Mouse (Mus musculus): ENCODE data around the gene Elk4. TPM values are rescaled to one million over a fixed set of nuclear protein-coding genes. Genes with fewer than 3 reads are reported as not detected.
A peak's percentile ranks its signal among the peaks of the same experiment; 100 is the strongest.

The Elk4 gene
- polyA plus RNA-seq, 1 experiment = 33.1 TPM

DNA sequence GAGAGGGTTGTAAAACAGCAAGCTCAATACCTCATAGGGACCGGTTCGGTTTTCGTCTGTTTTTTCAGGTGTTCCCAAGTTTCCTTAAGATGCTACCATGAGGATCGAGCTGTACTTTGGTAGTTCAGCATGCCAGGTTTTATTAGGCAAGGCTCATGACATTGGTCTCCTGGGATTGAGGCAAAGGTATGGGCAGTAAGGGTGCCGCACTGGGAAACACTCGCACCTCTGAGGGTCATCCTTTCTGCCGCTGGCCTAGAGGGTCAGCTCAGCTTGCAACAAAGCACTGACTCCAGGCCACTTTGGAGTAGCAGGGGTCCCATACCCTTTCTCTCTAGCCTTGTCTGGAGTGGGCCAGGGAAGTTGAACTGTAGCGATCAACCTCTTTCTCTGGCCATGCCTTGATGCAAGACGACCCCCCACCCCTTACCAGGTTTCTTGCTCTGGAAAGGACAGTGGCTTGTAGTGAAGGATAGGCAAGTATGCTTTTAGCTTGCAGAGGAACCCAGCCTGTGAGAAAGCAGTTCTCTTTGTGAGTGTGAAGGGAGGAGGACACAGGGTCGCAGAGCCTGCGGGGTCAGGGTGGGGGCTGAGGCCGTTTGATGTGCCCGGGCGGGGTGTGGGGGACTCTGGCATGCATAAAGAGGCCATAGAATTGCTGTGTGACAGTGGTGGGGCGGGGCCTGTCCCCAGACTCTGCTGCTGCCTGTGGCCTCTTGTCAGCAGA lies 35.5 kb upstream of the Elk4 start:
- Histone ChIP-seq H3K4me3 (ENCODE audit: extremely low read depth, insufficient read depth, insufficient read length) (no peak overlapping the region), H3K36me3 (ENCODE audit: control insufficient read depth, insufficient read depth, low read length) (no peaks in the 10 kb centered on the region), H3K27ac (ENCODE audit: insufficient read depth, low read length) (peak overlapping the region; percentile 22; the same call in 1 of the 2 replicates), H3K27me3 (ENCODE audit: control insufficient read depth, insufficient read depth, low read length) (no peaks in the 10 kb centered on the region), H3K4me1 (ENCODE audit: control insufficient read depth, insufficient read depth, insufficient read length) (no peaks in the 10 kb centered on the region)
- DNase-seq (ENCODE audit: low read depth in 1 of 2, low spot score in 2 of 2) = no peak
- 73% methylated on average over 15 of the region's 15 CpGs for WGBS
- TF ChIP-seq POLR2A (IDR thresholded peaks at IDR 0.05; ENCODE audit: low read depth, low read length) (no peak), CTCF (IDR thresholded peaks at IDR 0.05; ENCODE audit: extremely low read depth, insufficient read depth, insufficient read length, insufficient replicate concordance) (no peak)

DNA sequence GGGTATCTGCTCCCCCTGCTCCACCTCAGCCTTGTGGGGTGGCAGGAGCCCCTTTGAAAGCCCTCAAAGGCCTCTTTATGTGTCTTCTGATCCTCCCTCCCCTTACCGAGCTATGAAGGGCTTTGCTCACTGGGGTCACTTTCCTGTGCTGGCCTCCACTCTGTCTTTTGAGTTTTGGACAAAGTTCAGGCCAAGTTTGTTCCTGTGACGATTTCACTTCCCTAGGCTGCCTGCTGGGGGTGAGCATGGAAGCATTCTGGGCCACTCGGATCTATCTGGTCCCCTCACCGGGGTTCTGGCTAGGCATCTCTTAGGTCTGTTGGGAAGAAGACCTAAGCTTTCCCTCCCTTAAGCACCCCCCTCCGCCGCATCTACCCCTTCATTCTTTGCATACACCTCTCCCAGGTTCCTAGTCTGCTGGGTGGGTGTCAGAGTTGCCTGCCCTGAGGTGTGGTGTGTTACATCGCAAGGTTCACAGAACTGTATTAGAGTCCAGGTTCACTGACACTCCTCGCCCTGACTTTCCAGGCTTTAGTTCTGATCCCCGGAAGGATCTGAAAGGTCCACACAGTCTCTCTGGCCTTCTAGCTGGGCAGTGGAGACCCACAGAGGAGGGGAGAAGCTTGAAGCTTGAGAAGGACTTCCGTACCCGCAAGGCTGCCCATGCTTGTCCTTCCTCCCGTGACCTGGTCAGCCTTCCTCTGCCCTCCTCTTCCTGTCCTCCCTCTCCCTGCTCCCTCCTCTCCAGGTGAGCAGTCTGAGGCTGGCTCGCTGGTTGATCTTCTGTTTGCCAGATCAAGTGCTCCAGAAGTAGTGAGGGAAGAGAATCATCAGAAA lies 34.7 kb upstream of the Elk4 start:
- no peak for DNase-seq (ENCODE audit: low read depth in 1 of 2, low spot score in 2 of 2)
- TF ChIP-seq CTCF (IDR thresholded peaks at IDR 0.05; ENCODE audit: extremely low read depth, insufficient read depth, insufficient read length, insufficient replicate concordance) (no peak), POLR2A (IDR thresholded peaks at IDR 0.05; ENCODE audit: low read depth, low read length) (no peak)
- no peaks in the 10 kb centered on the region for H3K4me1 ChIP-seq (ENCODE audit: control insufficient read depth, insufficient read depth, insufficient read length)
- H3K27me3 ChIP-seq (ENCODE audit: control insufficient read depth, insufficient read depth, low read length) = no peaks in the 10 kb centered on the region
- 74% methylated on average over 13 of the region's 13 CpGs for WGBS
- H3K27ac ChIP-seq (ENCODE audit: insufficient read depth, low read length) = peak overlapping the region; percentile 22
- no peak overlapping the region for H3K4me3 ChIP-seq (ENCODE audit: extremely low read depth, insufficient read depth, insufficient read length)
- no peaks in the 10 kb centered on the region for H3K36me3 ChIP-seq (ENCODE audit: control insufficient read depth, insufficient read depth, low read length)

DNA sequence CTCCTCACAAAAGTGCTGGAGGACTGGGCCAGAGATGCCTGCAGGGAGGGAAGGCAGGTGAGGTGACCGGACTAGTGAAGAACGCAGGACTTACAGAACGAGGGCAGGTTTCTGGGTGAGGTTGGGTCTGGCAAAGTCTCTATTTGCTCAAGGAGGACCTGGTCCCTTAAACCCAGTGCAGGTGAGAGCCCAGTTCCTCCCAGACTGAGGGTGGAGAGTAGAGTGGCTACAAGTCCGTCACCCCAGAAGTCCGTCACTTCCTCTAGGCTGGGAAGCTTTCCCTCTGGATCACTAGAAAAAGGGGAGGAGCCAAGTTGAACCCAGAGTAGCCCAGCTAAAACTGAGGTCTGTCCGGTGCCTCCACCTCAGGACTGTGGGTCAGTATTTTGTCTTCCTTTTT lies 33.4 kb upstream of the Elk4 start:
- Histone ChIP-seq H3K36me3 (ENCODE audit: control insufficient read depth, insufficient read depth, low read length) (no peaks in the 10 kb centered on the region), H3K4me1 (ENCODE audit: control insufficient read depth, insufficient read depth, insufficient read length) (no peaks in the 10 kb centered on the region), H3K4me3 (ENCODE audit: extremely low read depth, insufficient read depth, insufficient read length) (no peak overlapping the region), H3K27ac (ENCODE audit: insufficient read depth, low read length) (no peak overlapping the region), H3K27me3 (ENCODE audit: control insufficient read depth, insufficient read depth, low read length) (no peaks in the 10 kb centered on the region)
- TF ChIP-seq POLR2A (IDR thresholded peaks at IDR 0.05; ENCODE audit: low read depth, low read length) (no peak), CTCF (IDR thresholded peaks at IDR 0.05; ENCODE audit: extremely low read depth, insufficient read depth, insufficient read length, insufficient replicate concordance) (no peak)
- no peak for DNase-seq (ENCODE audit: low read depth in 1 of 2, low spot score in 2 of 2)
- 86% methylated on average over 6 of the region's 6 CpGs for WGBS

DNA sequence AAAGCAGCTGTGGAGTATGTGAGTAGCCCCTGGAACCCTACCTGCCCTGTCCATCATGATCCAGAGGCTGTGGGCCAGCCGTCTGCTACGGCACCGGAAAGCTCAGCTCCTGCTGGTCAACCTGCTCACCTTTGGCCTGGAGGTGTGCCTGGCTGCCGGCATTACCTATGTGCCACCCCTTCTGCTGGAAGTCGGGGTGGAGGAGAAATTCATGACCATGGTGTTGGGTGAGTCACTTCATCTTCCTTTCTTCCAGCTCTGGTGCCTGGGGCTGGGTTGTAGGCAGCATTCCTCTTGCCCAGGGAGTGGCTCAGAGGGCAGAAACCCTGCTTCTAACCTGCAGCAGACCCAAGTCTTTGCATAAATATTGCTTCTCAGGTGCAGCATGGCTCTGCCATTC lies 30.5 kb upstream of the Elk4 start:
- TF ChIP-seq CTCF (IDR thresholded peaks at IDR 0.05; ENCODE audit: extremely low read depth, insufficient read depth, insufficient read length, insufficient replicate concordance) (no peak), POLR2A (IDR thresholded peaks at IDR 0.05; ENCODE audit: low read depth, low read length) (no peak)
- no peaks in the 10 kb centered on the region for H3K27me3 ChIP-seq (ENCODE audit: control insufficient read depth, insufficient read depth, low read length)
- H3K27ac ChIP-seq (ENCODE audit: insufficient read depth, low read length) = peak overlapping the region; percentile 35; the same call in 1 of the 2 replicates
- no peaks in the 10 kb centered on the region for H3K4me1 ChIP-seq (ENCODE audit: control insufficient read depth, insufficient read depth, insufficient read length)
- WGBS = 86% methylated on average over 5 of the region's 5 CpGs
- 0 out of 2 replicates have a peak overlapping the region, but pooled peaks have one; percentile 22 for H3K4me3 ChIP-seq (ENCODE audit: extremely low read depth, insufficient read depth, insufficient read length)
- no peak for DNase-seq (ENCODE audit: low read depth in 1 of 2, low spot score in 2 of 2)
- no peaks in the 10 kb centered on the region for H3K36me3 ChIP-seq (ENCODE audit: control insufficient read depth, insufficient read depth, low read length)

DNA sequence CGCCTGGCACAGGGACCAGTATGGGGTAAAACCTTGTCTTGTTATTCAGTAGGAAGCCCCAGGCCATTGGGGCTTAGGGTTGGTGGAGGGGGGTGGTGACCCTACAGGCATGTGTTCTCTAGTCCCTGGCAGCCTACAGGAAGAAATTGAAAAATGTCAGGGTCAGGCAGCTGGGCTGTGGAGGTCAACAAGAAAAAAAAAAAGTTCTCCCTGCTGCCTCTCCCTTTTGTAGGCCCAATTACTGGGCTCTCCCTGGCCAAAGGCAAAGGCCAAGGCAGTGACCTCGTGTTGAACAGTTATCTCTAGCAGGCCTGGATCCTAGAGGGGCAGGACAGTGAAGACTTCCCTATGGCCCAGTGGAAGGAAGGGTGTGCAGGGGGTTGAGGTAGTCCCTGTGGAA lies 26.9 kb upstream of the Elk4 start:
- H3K27me3 ChIP-seq (ENCODE audit: control insufficient read depth, insufficient read depth, low read length) = no peaks in the 10 kb centered on the region
- H3K4me3 ChIP-seq (ENCODE audit: extremely low read depth, insufficient read depth, insufficient read length) = no peak overlapping the region

DNA sequence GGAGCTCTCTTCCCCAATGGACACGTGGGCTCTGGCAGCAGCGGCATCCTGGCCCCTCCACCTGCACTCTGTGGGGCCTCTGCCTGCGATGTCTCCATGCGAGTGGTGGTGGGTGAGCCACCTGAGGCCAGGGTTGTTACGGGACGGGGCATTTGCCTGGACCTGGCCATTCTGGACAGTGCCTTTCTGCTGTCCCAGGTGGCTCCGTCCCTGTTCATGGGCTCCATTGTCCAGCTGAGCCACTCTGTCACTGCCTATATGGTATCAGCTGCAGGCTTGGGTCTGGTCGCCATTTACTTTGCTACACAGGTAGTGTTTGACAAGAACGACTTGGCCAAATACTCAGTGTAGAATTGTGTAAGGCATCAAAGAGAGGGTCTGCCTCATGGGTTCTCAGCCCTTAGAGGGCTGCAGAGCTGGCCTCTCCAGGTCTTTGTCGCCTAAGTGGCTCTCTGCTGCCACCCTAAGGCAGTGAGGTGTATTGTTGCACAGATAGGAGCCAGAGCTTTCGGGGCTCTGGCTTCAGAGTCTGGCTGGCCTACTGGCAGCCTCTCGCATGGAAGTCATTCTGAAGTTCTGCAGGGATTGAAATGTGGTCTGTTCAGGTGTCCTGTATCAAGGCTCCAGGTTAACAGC lies 25.9 kb upstream of the Elk4 start:
- H3K4me1 ChIP-seq (ENCODE audit: control insufficient read depth, insufficient read depth, insufficient read length) = no peaks in the 10 kb centered on the region
- H3K27ac ChIP-seq (ENCODE audit: insufficient read depth, low read length) = no peak overlapping the region
- TF ChIP-seq CTCF (IDR thresholded peaks at IDR 0.05; ENCODE audit: extremely low read depth, insufficient read depth, insufficient read length, insufficient replicate concordance) = peak; percentile 74; the same call in 1 of the 2 replicates
- TF ChIP-seq POLR2A (IDR thresholded peaks at IDR 0.05; ENCODE audit: low read depth, low read length) = no peak
- peak; percentile 23 to 69 for DNase-seq (ENCODE audit: low read depth in 1 of 2, low spot score in 2 of 2)
- no peaks in the 10 kb centered on the region for H3K27me3 ChIP-seq (ENCODE audit: control insufficient read depth, insufficient read depth, low read length)
- 60% methylated on average over 12 of the region's 12 CpGs for WGBS
- no peak overlapping the region for H3K4me3 ChIP-seq (ENCODE audit: extremely low read depth, insufficient read depth, insufficient read length)
- no peaks in the 10 kb centered on the region for H3K36me3 ChIP-seq (ENCODE audit: control insufficient read depth, insufficient read depth, low read length)

More for the DNA sequence above, 26.9 kb upstream of the Elk4 start:
- no peaks in the 10 kb centered on the region for H3K36me3 ChIP-seq (ENCODE audit: control insufficient read depth, insufficient read depth, low read length)
- no peak for TF ChIP-seq POLR2A (IDR thresholded peaks at IDR 0.05; ENCODE audit: low read depth, low read length)
- no peak for TF ChIP-seq CTCF (IDR thresholded peaks at IDR 0.05; ENCODE audit: extremely low read depth, insufficient read depth, insufficient read length, insufficient replicate concordance)
- WGBS = 67% methylated on average over 2 of the region's 2 CpGs
- H3K27ac ChIP-seq (ENCODE audit: insufficient read depth, low read length) = no peak overlapping the region
- no peaks in the 10 kb centered on the region for H3K4me1 ChIP-seq (ENCODE audit: control insufficient read depth, insufficient read depth, insufficient read length)
- DNase-seq (ENCODE audit: low read depth in 1 of 2, low spot score in 2 of 2) = no peak
